8 mouse cellular contexts compared by ENCODE assay signal in the genomic region with DNA sequence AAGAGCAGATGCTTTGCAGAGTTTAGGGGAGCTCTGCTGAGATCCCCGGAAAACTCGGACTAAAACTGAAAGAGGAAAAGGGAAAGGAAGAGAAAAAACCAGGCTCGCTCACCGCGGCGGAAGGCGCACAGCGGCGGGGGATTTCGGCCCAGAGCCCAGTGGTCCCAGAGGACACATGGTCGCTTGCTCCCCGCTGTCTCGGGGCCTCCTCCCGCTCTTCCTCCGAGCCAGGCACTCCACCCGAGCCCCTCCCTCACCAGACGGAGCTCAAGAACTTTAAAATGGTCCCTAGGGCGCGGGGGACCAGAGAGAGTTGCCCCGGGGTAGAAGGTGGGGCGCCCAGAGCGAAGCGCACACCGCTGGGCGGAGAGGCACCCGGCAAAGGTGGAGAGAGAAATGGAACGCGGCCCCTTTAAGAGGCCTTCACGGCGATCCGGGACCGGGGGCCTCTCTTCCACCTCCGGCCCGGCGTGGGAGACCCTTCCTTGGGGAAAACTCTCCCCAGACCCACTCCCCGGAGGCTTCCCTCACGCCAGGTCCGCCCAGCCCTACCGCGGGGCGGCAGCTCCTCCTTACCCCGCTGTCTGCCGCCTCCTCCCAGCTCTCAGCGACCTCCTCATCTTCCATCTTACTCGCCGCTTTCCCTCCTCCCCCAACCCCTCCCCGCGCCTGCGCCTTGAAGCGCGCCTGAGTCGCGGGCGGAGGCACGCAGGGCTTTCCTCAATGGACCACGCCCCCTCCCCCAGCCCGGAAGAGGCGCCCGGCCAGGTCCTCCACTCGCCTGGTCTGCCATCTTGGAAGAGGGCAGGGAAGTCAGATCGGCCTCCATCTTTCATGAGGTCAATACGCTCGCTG. TPM values are rescaled to one million over a fixed set of nuclear protein-coding genes. Genes with fewer than 3 reads are reported as not detected.
DNase-seq lines count a peak whose midpoint lies in the region; ATAC-seq and TF ChIP-seq lines count a peak whose summit lies in the region.

A gene (minus strand): TSS at position 660 of the 855 bp plus-strand sequence.

- peak; percentile 83 for ATAC-seq in frontal cortex, adult (ENCODE audit: low TSS enrichment)
- peak; percentile 95 for ATAC-seq in lung, postnatal 0 days

- under 1% methylated on average over 63 of the region's 63 CpGs for WGBS in hindbrain, embryonic 10.5 days
- WGBS in lung, postnatal 0 days, result 1% methylated on average over 50 of the region's 63 CpGs

- H3K36me3 ChIP-seq in hindbrain, embryonic 10.5 days, result peaks cover 17% of the 10 kb centered on the region; the same call in 1 of the 2 replicates
- H3K36me3 ChIP-seq in lung, postnatal 0 days (ENCODE audit: insufficient read depth, low read length), result no peaks in the 10 kb centered on the region

- 0 out of 2 replicates have a peak, but pooled peaks have one; percentile 22 for TF ChIP-seq EP300 in lung, postnatal 0 days (IDR thresholded peaks at IDR 0.05)

- TF ChIP-seq CTCF in lung, postnatal 0 days (IDR thresholded peaks at IDR 0.05), result no peak

- peak; percentile 96 for DNase-seq in MEL-GATA-1-ER (ENCODE audit: extremely low read depth, low read depth)
- DNase-seq in cerebellum, adult 8-10 months, result peak; percentile 98
- peak; percentile 99 for DNase-seq in hindbrain, embryonic 10.5 days (ENCODE audit: low spot score)
- DNase-seq in layer of hippocampus, adult 9-11 months, result peak; percentile 99
- peak; percentile 99 for DNase-seq in lung, postnatal 0 days (ENCODE audit: low spot score)
- DNase-seq in ovary, postnatal 14 days (ENCODE audit: low spot score), result peak; percentile 97
- peak; percentile 100 for DNase-seq in thymus, postnatal 14 days

- H3K9ac ChIP-seq in lung, postnatal 0 days (replicated peaks; ENCODE audit: low read depth), result peak within 1 kb of the TSS; percentile 77

- peak within 1 kb of the TSS; percentile 96 for H3K27ac ChIP-seq in hindbrain, embryonic 10.5 days
- H3K27ac ChIP-seq in lung, postnatal 0 days (ENCODE audit: low read length), result peak within 1 kb of the TSS; percentile 94

- peaks cover 45% of the 10 kb centered on the region for H3K4me1 ChIP-seq in hindbrain, embryonic 10.5 days (replicated peaks)
- peaks cover 23% of the 10 kb centered on the region; the same call in 1 of the 2 replicates for H3K4me1 ChIP-seq in lung, postnatal 0 days (ENCODE audit: insufficient read depth, low read depth, low read length)

- H3K9me3 ChIP-seq in hindbrain, embryonic 10.5 days, result no peaks in the 10 kb centered on the region
- H3K9me3 ChIP-seq in lung, postnatal 0 days (ENCODE audit: low read length), result no peaks in the 10 kb centered on the region

- H3K27me3 ChIP-seq in hindbrain, embryonic 10.5 days (ENCODE audit: insufficient read depth, poor library complexity, severe bottlenecking), result no peaks in the 10 kb centered on the region; the same call in 1 of the 2 replicates
- H3K27me3 ChIP-seq in lung, postnatal 0 days (replicated peaks; ENCODE audit: insufficient read depth, low read length), result no peaks in the 10 kb centered on the region

- peak within 1 kb of the TSS; percentile 92 for H3K4me3 ChIP-seq in hindbrain, embryonic 10.5 days
- H3K4me3 ChIP-seq in lung, postnatal 0 days (ENCODE audit: low read depth, low read length), result peak within 1 kb of the TSS; percentile 86

- H3K4me2 ChIP-seq in lung, postnatal 0 days (replicated peaks; ENCODE audit: low read depth, low read length), result peak within 1 kb of the TSS; percentile 69

RNA-seq across cellular contexts. Expression of the gene that starts here (rescaled TPM):
- 36.5 and 44.1 TPM in 2 replicates for polyA plus RNA-seq in hindbrain, embryonic 10.5 days (2016; fragmentation: Nextera tagmentation; extraction: Ambion mirVana)
- polyA plus RNA-seq in lung, postnatal 0 days (2015; fragmentation: Nextera tagmentation; extraction: Ambion mirVana), result 29.3 and 33.4 TPM in 2 replicates

Comparison
In these comparisons a context has a peak if more than half of its experiments do, and no peak if none do; other contexts are left out.
1. Peak in every context shown above with its lines: DNase-seq, ATAC-seq, H3K4me3 ChIP-seq and H3K27ac ChIP-seq.